Mouse (Mus musculus) E14TG2a.4 (cell line): Measurements from ENCODE around the gene Gnb1l.

ENCODE experiments used
- CTCF ChIP-seq: conservative IDR thresholded peaks from 2 replicates; pipeline ENCODE4 v1.5.1; 2014; ENCODE audit warnings: low read length
- NANOG ChIP-seq: IDR thresholded peaks from 2 replicates; pipeline ENCODE4 v1.6.1; 2014; ENCODE audit warnings: borderline replicate concordance, low read length, mixed read lengths

DNA sequence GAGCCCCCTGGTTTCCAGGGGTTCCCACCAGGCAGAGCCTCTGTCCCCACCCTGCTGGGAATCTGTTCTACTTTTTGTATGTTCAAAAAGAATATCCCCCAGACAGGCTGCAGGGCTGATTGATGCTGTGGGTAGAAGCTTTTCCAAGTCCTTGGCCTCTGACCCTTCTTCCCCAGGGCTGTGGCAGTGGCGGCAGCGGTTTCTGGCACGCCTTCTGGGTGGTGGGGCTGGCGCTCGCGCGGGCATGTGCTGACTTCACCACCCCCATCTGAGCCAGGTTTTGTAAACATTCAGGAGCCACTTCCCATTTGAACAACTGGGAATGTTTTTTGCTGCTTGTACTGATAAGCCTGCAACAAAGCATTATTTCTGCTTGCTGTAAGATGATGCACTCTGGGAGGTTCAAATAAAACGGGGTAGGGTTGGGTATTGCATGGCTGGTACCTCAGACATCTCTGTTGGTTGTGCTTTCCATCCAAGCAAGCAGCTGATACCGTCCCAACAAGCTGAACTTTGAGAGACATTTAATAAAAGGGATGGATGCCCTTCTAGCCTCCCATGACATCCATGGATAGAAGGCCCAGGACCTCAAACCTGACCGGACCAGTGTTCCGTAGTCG is 39.1 kb upstream of the Gnb1l start:
- no peak for TF ChIP-seq CTCF
- TF ChIP-seq NANOG = no peak
